Mouse (Mus musculus) stomach, embryonic 14.5 days (tissue): ENCODE measurements at regions not wholly inside any gene's neighbourhood (a gene's known extent, or its start where the extent isn't known, plus 50 kb on each side); places are given as distances from the start of the nearest gene placed in this dataset.

ENCODE experiments used
- ATAC-seq: fragments of 200-750 bp; cut with Nextera tagmentation; 2 replicates; pipeline ENCODE4 v1.8.0; 2017; ENCODE audit warnings: low read depth, moderate TSS enrichment; ENCODE audit not compliant: insufficient number of reproducible peaks, insufficient read depth, low FRiP score
- H3K27ac ChIP-seq: fragments of 300-500 bp; sonication (generic); 2 replicates; pipeline ENCODE4 v1.5.1; 2014; ENCODE audit warnings: mild to moderate bottlenecking, low read length, moderate library complexity, mixed read lengths
- H3K27me3 ChIP-seq: fragments of 300-500 bp; sonication (generic); 2 replicates; pipeline ENCODE4 v1.6.1; 2014; ENCODE audit warnings: low read length, control low read depth, mixed read lengths; ENCODE audit not compliant: control insufficient read depth, insufficient read depth
- H3K36me3 ChIP-seq: fragments of 300-500 bp; sonication (generic); 2 replicates; pipeline ENCODE4 v1.6.1; 2014; ENCODE audit warnings: mild to moderate bottlenecking, control low read depth, low read length, moderate library complexity, mixed read lengths; ENCODE audit not compliant: control insufficient read depth, insufficient read depth
- H3K4me1 ChIP-seq: fragments of 300-500 bp; sonication (generic); 2 replicates; pipeline ENCODE4 v1.6.1; 2014; ENCODE audit warnings: low read length, control low read depth, mixed read lengths; ENCODE audit not compliant: control insufficient read depth, insufficient read depth
- H3K4me2 ChIP-seq: fragments of 300-500 bp; sonication (generic); replicated peaks from 2 replicates; pipeline ENCODE4 v1.6.1; 2014; ENCODE audit warnings: low read depth, low read length, control low read depth
- H3K4me3 ChIP-seq: fragments of 300-500 bp; sonication (generic); 2 replicates; pipeline ENCODE4 v1.5.1; 2014; ENCODE audit warnings: low read depth, low read length, control low read depth
- H3K9ac ChIP-seq: fragments of 300-500 bp; sonication (generic); replicated peaks from 2 replicates; pipeline ENCODE4 v1.6.1; 2014; ENCODE audit warnings: low read depth, mild to moderate bottlenecking, control low read depth, low read length, moderate library complexity, mixed read lengths
- H3K9me3 ChIP-seq: fragments of 300-500 bp; sonication (generic); 2 replicates; pipeline ENCODE4 v1.6.1; 2016; ENCODE audit warnings: low read depth, low read length, control low read depth; ENCODE audit not compliant: control insufficient read depth
- WGBS: fragments of 180-500 bp; shearing (Covaris S2); extraction: QIAGEN DNeasy Blood & Tissue Kit; methylation state at CpG from one replicate; pipeline ENCODE4 v1.1.7; 2014; 5-methylcytosine and 5-hydroxymethylcytosine counted together

DNA sequence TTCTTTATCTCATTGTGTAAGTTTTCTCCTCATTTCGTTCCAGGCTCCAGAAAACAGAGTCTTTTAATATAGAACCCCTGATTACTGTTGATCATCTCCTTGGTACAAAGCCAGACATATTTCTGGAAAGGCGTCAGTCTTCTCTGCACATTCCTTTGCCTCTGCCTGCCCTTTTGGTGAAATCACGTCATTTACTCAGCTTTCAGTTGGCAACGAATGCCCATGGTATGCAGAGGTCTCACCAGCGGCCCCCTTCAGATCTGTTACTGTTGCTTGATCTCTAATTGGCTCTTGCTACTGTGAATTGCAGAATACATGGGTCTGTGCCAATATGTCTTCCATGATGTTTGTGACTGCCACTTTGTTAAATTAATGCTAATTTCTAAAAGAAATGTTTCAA, 412.0 kb upstream of the Pitx2 start:
- Histone ChIP-seq H3K4me3 (no peak overlapping the region), H3K9ac (no peak overlapping the region), H3K9me3 (no peaks in the 10 kb centered on the region), H3K4me1 (0 out of 2 replicates have a peak, but pooled peaks cover 3% of the 10 kb centered on the region), H3K27me3 (no peaks in the 10 kb centered on the region), H3K4me2 (no peak overlapping the region), H3K27ac (no peak overlapping the region), H3K36me3 (no peaks in the 10 kb centered on the region)
- no peak for ATAC-seq
- 65% methylated on average over 5 of the region's 5 CpGs for WGBS

DNA sequence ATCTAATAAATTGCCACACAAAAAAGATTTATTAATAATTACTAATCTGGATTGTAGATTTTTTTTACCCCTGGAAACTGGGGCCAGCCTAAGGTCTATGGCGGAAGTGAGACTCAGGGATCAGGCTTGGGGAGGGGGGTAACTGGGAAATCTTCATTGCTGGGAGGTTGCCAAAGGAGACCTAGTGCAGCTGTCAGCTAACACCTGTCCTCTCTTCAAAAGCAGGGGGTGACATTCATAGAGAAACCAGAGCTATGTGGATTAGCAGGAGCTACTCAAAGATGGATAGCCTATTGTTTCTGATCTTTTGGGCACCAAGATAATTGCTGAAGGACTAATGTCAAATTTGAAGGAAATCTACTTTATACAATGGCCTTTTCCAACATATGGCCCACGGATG, 403.7 kb upstream of the Pitx2 start:
- H3K9me3 ChIP-seq = no peaks in the 10 kb centered on the region
- ATAC-seq = no peak
- no peak overlapping the region for H3K4me2 ChIP-seq
- 0 out of 2 replicates have a peak, but pooled peaks cover 3% of the 10 kb centered on the region for H3K4me1 ChIP-seq
- H3K27ac ChIP-seq = no peak overlapping the region
- 79% methylated on average over 2 of the region's 2 CpGs for whole genome bisulfite sequencing
- no peak overlapping the region for H3K4me3 ChIP-seq
- H3K9ac ChIP-seq = no peak overlapping the region
- no peaks in the 10 kb centered on the region for H3K27me3 ChIP-seq
- no peaks in the 10 kb centered on the region for H3K36me3 ChIP-seq

DNA sequence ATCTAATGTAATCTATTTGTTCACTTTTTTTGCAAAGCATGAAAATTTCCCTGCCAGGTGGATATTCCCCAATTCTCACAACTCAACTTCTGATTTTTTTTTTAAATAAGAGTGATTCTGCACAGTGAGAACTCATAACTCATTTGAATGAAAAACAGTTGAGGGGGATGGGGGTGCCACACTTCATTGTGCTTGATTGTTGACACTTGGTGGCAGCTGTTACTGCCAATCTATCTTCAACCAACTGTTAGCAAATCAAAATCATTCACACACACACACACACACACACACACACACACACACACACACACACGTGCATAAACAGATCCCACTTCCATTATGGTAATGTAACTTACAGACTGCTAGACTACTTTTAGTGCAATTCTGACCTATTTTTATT, 401.8 kb upstream of the Pitx2 start:
- Histone ChIP-seq H3K36me3 (no peaks in the 10 kb centered on the region), H3K9me3 (no peaks in the 10 kb centered on the region), H3K27ac (no peak overlapping the region), H3K4me3 (no peak overlapping the region), H3K4me2 (no peak overlapping the region), H3K27me3 (no peaks in the 10 kb centered on the region), H3K4me1 (no peaks in the 10 kb centered on the region), H3K9ac (no peak overlapping the region)
- WGBS = 67% methylated on average over 1 of the region's 1 CpGs
- no peak for ATAC-seq

DNA sequence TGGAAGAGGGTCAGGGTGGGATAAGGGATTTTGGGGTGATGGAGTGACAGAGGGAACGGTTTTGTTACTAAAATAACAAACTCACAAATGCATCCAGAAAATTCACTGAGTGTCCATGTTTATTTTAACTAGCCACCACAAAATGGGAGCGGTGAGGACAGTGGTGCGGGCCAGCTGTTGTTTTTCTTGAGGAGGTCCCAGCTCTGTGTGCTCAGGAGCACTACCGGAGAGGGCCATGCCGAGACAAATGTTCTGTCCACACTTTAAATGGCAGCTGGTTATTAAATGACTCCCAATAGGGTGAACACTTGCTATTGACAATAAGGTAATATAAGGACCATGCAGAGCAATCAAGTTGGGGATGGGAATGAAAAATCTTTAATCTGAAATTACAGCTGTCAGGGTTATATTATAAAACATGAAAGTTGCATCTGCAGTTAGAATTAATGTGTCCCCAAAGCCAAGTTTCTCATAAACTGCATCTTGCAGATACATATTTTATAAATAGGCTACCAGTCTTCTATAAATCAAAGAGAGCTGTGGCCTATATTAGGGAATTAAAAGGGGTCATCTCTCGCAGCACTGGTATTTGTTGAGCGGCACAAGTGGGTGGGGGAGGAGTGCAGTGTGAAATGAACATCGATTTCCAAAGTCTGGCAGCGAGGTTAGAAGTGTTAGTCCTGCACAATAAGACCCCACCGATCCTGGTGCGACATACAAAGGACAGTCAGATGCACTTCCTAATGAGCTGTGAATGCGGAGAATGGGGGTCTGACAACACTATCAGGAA, 370.1 kb upstream of the Pitx2 start:
- Histone ChIP-seq H3K4me1 (no peaks in the 10 kb centered on the region), H3K4me3 (no peak overlapping the region), H3K9me3 (no peaks in the 10 kb centered on the region), H3K27ac (no peak overlapping the region), H3K36me3 (no peaks in the 10 kb centered on the region), H3K4me2 (no peak overlapping the region), H3K9ac (no peak overlapping the region), H3K27me3 (no peaks in the 10 kb centered on the region)
- 54% methylated on average over 12 of the region's 12 CpGs for WGBS
- ATAC-seq = no peak

DNA sequence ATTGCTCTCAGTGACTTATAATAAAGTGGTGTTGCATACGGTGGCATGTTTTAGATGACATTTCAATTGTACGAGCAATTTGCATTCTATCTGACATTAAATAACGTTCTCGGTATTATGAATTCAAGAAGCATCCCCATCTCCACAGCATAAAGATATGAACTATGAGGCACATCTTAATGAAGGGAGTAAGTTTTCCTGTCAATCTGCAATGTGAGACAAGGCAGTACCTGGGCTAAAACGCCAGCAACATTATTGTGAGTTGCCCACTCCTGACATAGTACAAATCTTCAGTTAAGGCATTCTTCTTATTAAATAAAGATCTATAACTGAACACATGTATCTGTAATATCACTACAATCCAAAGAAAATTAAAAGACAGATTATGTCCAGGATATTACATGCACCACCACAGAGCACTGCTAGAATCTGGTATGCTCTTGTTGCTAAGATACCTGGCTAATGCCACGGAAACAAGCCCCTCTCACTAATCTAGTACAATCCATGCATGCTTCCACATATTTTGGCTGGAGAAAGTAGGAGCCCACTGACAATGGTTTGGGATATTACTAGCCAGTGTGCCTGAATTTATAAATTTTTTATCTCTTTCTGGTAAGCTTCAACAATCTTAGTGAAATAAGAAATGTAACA, 349.2 kb upstream of the Pitx2 start:
- no peak for ATAC-seq
- Histone ChIP-seq H3K27me3 (no peaks in the 10 kb centered on the region), H3K4me2 (no peak overlapping the region), H3K9me3 (no peaks in the 10 kb centered on the region), H3K36me3 (no peaks in the 10 kb centered on the region), H3K4me1 (no peaks in the 10 kb centered on the region), H3K4me3 (no peak overlapping the region), H3K9ac (no peak overlapping the region), H3K27ac (no peak overlapping the region)
- 83% methylated on average over 6 of the region's 6 CpGs for WGBS

DNA sequence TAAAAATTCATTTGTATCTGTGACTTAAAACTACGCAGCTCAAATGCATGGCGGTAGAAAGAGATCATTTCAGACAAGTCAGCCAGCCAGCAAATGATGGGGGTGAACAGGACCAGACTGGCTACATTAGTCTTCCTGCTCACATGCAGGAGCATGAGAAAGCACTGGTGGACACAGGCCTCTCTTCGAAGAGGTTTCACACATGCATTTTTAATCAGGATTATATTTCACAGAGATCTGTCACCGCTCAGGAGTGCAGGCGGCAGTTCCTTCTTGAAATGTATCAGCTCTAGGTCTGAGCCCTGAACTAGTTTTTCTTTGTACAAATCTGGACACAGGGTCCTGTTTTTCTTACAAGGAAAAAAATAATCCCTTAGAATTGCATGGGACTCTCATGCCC, 343.2 kb upstream of the Pitx2 start:
- WGBS = 63% methylated on average over 5 of the region's 5 CpGs

DNA sequence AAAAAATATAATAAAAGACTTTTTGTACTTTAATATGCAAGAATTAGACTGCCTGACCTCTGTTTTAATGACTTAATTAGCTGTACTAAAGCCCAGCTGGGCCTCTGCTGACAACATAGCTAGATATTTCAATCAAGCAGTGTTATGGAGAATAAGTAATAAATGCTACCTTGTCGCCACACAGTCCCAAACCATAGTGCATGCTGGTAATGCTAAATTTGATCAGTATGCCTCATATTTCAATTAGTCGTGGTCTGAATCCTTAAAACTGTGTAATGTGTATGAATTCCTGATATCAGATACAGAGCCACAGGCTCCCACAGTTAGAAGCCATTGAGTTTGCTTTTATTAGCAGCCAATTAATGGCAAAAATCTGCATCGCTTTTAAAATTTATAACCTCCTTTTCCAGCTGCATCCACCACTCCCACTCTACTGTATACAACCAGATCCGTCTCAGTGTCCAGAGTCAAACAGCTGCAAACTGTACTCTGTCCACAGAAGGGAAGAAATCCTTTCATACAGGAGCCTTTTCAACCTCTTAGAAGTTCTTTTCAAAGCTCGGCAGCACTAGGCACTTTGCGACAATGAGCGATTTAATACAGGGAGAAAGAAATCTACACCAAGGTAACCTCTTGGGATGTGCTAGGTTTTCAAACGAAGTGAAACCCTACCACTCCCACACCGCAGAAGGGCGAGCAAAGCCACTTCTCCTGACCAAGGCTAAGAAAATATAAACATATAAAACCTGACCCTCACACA, 317.8 kb upstream of the Pitx2 start:
- Histone ChIP-seq H3K4me2 (0 out of 2 replicates have a peak overlapping the region, but pooled peaks have one; percentile 2), H3K36me3 (no peaks in the 10 kb centered on the region), H3K27ac (no peak overlapping the region), H3K4me3 (no peak overlapping the region), H3K27me3 (no peaks in the 10 kb centered on the region), H3K4me1 (0 out of 2 replicates have a peak, but pooled peaks cover 2% of the 10 kb centered on the region), H3K9ac (no peak overlapping the region), H3K9me3 (no peaks in the 10 kb centered on the region)
- ATAC-seq = peak; percentile 58; the same call in 1 of the 2 replicates
- 26% methylated on average over 10 of the region's 10 CpGs for WGBS

More for the DNA sequence above, 343.2 kb upstream of the Pitx2 start:
- ATAC-seq = no peak
- Histone ChIP-seq H3K9ac (no peak overlapping the region), H3K27me3 (no peaks in the 10 kb centered on the region), H3K9me3 (no peaks in the 10 kb centered on the region), H3K36me3 (no peaks in the 10 kb centered on the region), H3K4me3 (no peak overlapping the region), H3K4me1 (no peaks in the 10 kb centered on the region), H3K4me2 (no peak overlapping the region), H3K27ac (no peak overlapping the region)

DNA sequence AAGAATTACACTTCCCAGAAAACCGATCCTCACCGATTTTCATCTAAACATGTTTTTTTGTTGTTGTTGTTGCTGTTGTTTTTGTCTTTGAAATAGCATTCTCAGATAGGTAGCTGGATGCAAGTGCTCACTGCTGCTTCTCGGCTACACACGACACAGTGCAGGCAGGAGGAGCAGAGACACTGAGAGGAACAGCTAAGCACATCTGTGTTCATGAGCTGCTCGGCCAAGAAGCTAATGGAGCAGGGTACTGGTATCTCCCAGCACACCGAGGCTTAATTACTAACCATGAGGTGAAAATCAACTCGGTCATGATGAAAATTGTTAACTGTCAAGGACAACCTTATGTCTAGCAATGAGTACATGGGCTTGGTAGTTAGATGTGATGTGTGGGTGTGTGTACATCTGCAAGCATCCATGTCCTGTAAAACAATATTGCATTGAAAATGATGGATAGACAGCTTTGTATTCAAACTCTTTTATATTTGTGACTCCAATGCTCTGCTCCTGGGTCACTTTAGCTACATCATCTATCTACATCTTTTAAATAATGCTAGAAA, 316.0 kb upstream of the Pitx2 start:
- H3K4me1 ChIP-seq = 0 out of 2 replicates have a peak, but pooled peaks cover 2% of the 10 kb centered on the region
- H3K36me3 ChIP-seq = no peaks in the 10 kb centered on the region
- 77% methylated on average over 7 of the region's 7 CpGs for WGBS
- H3K27ac ChIP-seq = no peak overlapping the region
- no peak for ATAC-seq
- no peak overlapping the region for H3K4me2 ChIP-seq
- H3K27me3 ChIP-seq = no peaks in the 10 kb centered on the region
- no peak overlapping the region for H3K4me3 ChIP-seq
- no peaks in the 10 kb centered on the region for H3K9me3 ChIP-seq
- no peak overlapping the region for H3K9ac ChIP-seq
